7 mouse cellular contexts compared by ENCODE assay signal in the genomic region with DNA sequence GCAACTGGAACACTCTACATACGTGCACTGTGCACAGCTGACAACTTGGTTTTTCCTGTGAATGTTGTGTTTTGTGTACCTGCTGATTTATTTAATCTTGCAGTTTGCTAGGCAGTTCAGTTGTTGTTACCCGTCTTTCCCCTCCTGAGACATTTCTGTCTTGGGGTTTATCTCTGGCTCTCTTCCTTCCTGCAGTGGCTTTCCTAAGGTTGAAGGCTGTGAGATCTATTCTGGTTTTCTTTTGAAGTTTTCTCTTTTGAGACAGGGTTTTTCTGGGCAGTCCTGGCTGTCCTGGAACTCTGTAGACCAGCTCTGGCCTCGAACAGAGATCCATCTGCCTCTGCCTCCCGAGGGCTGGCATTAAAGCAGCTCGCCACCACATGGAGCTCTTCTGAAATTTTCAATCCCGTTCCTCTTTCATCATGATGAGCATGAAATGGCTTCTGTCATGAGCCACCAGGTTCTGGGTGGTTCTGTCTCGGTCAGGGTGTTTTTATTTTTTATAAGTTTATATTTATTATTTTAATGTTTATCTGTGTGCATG. TPM values are rescaled to one million over a fixed set of nuclear protein-coding genes. Genes with fewer than 3 reads are reported as not detected.
DNase-seq lines count a peak whose midpoint lies in the region; ATAC-seq and TF ChIP-seq lines count a peak whose summit lies in the region.

No protein-coding gene starts in this region.

- H3K27me3 ChIP-seq in lung, embryonic 14.5 days (ENCODE audit: insufficient read depth, low read length) = no peaks in the 10 kb centered on the region
- no peaks in the 10 kb centered on the region for H3K27me3 ChIP-seq in forebrain, embryonic 13.5 days
- no peaks in the 10 kb centered on the region for H3K27me3 ChIP-seq in limb, embryonic 12.5 days
- H3K27me3 ChIP-seq in small intestine, adult 2 months (ENCODE audit: control insufficient read depth, insufficient read depth, low read length) = no peaks in the 10 kb centered on the region

- WGBS in lung, embryonic 14.5 days = 40% methylated on average over 7 of the region's 7 CpGs
- WGBS in forebrain, embryonic 13.5 days = 58% methylated on average over 7 of the region's 7 CpGs
- 63% methylated on average over 7 of the region's 7 CpGs for WGBS in limb, embryonic 12.5 days
- 31% methylated on average over 7 of the region's 7 CpGs for WGBS in small intestine, adult 2 months

- H3K36me3 ChIP-seq in lung, embryonic 14.5 days (ENCODE audit: insufficient read depth) = no peaks in the 10 kb centered on the region
- H3K36me3 ChIP-seq in forebrain, embryonic 13.5 days (ENCODE audit: poor library complexity, severe bottlenecking) = peaks cover 8% of the 10 kb centered on the region; the same call in 1 of the 2 replicates
- peaks cover 7% of the 10 kb centered on the region for H3K36me3 ChIP-seq in limb, embryonic 12.5 days
- H3K36me3 ChIP-seq in small intestine, adult 2 months (ENCODE audit: control insufficient read depth, insufficient read depth, low read length) = no peaks in the 10 kb centered on the region

- H3K9ac ChIP-seq in lung, embryonic 14.5 days = no peak overlapping the region; the same call in 1 of the 2 replicates
- 0 out of 2 replicates have a peak overlapping the region, but pooled peaks have one; percentile 100 for H3K9ac ChIP-seq in forebrain, embryonic 13.5 days
- H3K9ac ChIP-seq in limb, embryonic 12.5 days (replicated peaks) = peak overlapping the region; percentile 24

- H3K27ac ChIP-seq in lung, embryonic 14.5 days (ENCODE audit: low read depth) = peak overlapping the region; percentile 99
- peak overlapping the region; percentile 63; the same call in 1 of the 2 replicates for H3K27ac ChIP-seq in forebrain, embryonic 13.5 days
- H3K27ac ChIP-seq in limb, embryonic 12.5 days = peak overlapping the region; percentile 99; the same call in 1 of the 2 replicates
- H3K27ac ChIP-seq in small intestine, adult 2 months (ENCODE audit: insufficient read depth, low read depth, low read length) = peak overlapping the region; percentile 43; the same call in 1 of the 2 replicates

- no peak overlapping the region for H3K4me3 ChIP-seq in lung, embryonic 14.5 days (ENCODE audit: low read depth, low read length)
- H3K4me3 ChIP-seq in forebrain, embryonic 13.5 days = no peak overlapping the region
- no peak overlapping the region for H3K4me3 ChIP-seq in limb, embryonic 12.5 days (replicated peaks)
- H3K4me3 ChIP-seq in small intestine, adult 2 months (ENCODE audit: low read depth, low read length) = no peak overlapping the region

- H3K9me3 ChIP-seq in lung, embryonic 14.5 days (ENCODE audit: low read depth, low read length) = no peaks in the 10 kb centered on the region
- H3K9me3 ChIP-seq in forebrain, embryonic 13.5 days (replicated peaks) = no peaks in the 10 kb centered on the region
- no peaks in the 10 kb centered on the region for H3K9me3 ChIP-seq in limb, embryonic 12.5 days

- no peak for TF ChIP-seq CTCF in lung, embryonic 14.5 days (IDR thresholded peaks at IDR 0.05; ENCODE audit: low read depth)
- no peak for TF ChIP-seq CTCF in small intestine, adult 2 months (IDR thresholded peaks at IDR 0.05; ENCODE audit: extremely low read depth, insufficient read length, insufficient replicate concordance, low read depth, low read length)

- no peak for TF ChIP-seq POLR2A in small intestine, adult 2 months (IDR thresholded peaks at IDR 0.05; ENCODE audit: low read depth, low read length)

- H3K4me1 ChIP-seq in lung, embryonic 14.5 days (ENCODE audit: insufficient read depth) = peaks cover 42% of the 10 kb centered on the region
- peaks cover 85% of the 10 kb centered on the region for H3K4me1 ChIP-seq in forebrain, embryonic 13.5 days
- peaks cover 87% of the 10 kb centered on the region for H3K4me1 ChIP-seq in limb, embryonic 12.5 days (replicated peaks)
- peaks cover 29% of the 10 kb centered on the region for H3K4me1 ChIP-seq in small intestine, adult 2 months (ENCODE audit: control insufficient read depth, insufficient read depth, insufficient read length, low read length)

- H3K4me2 ChIP-seq in lung, embryonic 14.5 days = peak overlapping the region; percentile 96
- H3K4me2 ChIP-seq in forebrain, embryonic 13.5 days = peak overlapping the region; percentile 97
- peak overlapping the region; percentile 97 for H3K4me2 ChIP-seq in limb, embryonic 12.5 days

- no peak for DNase-seq in lung, embryonic 14.5 days
- DNase-seq in lung, postnatal 14 days = no peak
- DNase-seq in ovary, postnatal 14 days (ENCODE audit: low spot score) = no peak
- DNase-seq in urinary bladder, adult 2 months (ENCODE audit: low spot score) = no peak

- no peak for ATAC-seq in lung, embryonic 14.5 days (ENCODE audit: insufficient read depth)
- ATAC-seq in forebrain, embryonic 13.5 days = no peak
- no peak for ATAC-seq in limb, embryonic 12.5 days (ENCODE audit: insufficient number of reproducible peaks, insufficient read depth, low FRiP score, low TSS enrichment, low read depth)

RNA-seq across cellular contexts. Expression of a gene that starts 4.2 kb away (rescaled TPM):
- 69.0 and 76.8 TPM in 2 replicates for polyA plus RNA-seq in lung, embryonic 14.5 days (2014; fragmentation: Nextera tagmentation; extraction: Ambion mirVana)
- 53.0 and 57.4 TPM in 2 replicates for polyA plus RNA-seq in forebrain, embryonic 13.5 days (2015; fragmentation: Nextera tagmentation; extraction: Ambion mirVana)
- 69.2 and 89.9 TPM in 2 replicates for polyA plus RNA-seq in limb, embryonic 12.5 days (2016; fragmentation: Nextera tagmentation; extraction: Ambion mirVana)
- 16.3 and 23.4 TPM in 2 replicates for polyA plus RNA-seq in small intestine, adult 2 months (2012; rRNA removed)
- 34.1 and 53.6 TPM in 2 replicates for polyA plus RNA-seq in urinary bladder, adult 2 months (2012; rRNA removed)

RNA-seq across cellular contexts. Expression of a gene that starts 59.7 kb away (rescaled TPM):
- polyA plus RNA-seq in lung, embryonic 14.5 days (2014; fragmentation: Nextera tagmentation; extraction: Ambion mirVana) = 2.5 and 3.9 TPM in 2 replicates
- polyA plus RNA-seq in forebrain, embryonic 13.5 days (2015; fragmentation: Nextera tagmentation; extraction: Ambion mirVana) = 10.3 and 11.9 TPM in 2 replicates
- 5.0 and 5.7 TPM in 2 replicates for polyA plus RNA-seq in limb, embryonic 12.5 days (2016; fragmentation: Nextera tagmentation; extraction: Ambion mirVana)
- polyA plus RNA-seq in small intestine, adult 2 months (2012; rRNA removed) = 2.2 and 3.5 TPM in 2 replicates
- 4.9 and 5.3 TPM in 2 replicates for polyA plus RNA-seq in urinary bladder, adult 2 months (2012; rRNA removed)

Comparison
In these comparisons a context has a peak if more than half of its experiments do, and no peak if none do; other contexts are left out.
1. H3K27ac ChIP-seq: peak in every context shown above with its lines; median percentile 99 in lung, embryonic 14.5 days; 99 in limb, embryonic 12.5 days; 63 in forebrain, embryonic 13.5 days; 43 in small intestine, adult 2 months.